Mouse (Mus musculus) G1E-ER4 (cell line): ENCODE measurements around the gene Socs5. TPM values are rescaled to one million over a fixed set of nuclear protein-coding genes. Genes with fewer than 3 reads are reported as not detected.

ENCODE experiments used
- GATA1 ChIP-seq: IDR thresholded peaks from one replicate; pipeline ENCODE4 v1.8.0; 2012; ENCODE audit warnings: low read length, inconsistent platforms
- polyA plus RNA-seq: library from polyadenylated mRNA; stranded (reverse); fragments of >175 nt; gene quantifications from 2 replicates; pipeline ENCODE4 v1.2.3, GENCODE M21; 2012

Socs5 gene
- polyA plus RNA-seq, 1 experiment: 15.4 TPM

GRCm38 (mm10) chr17:87146415-87147021, 39.0 kb downstream of the Socs5 start:
- TF ChIP-seq GATA1: no peak

- no peak for TF ChIP-seq GATA1
These were observed 42.3 kb downstream of the Socs5 start for GRCm38 (mm10) chr17:87149762-87150161.

DNA sequence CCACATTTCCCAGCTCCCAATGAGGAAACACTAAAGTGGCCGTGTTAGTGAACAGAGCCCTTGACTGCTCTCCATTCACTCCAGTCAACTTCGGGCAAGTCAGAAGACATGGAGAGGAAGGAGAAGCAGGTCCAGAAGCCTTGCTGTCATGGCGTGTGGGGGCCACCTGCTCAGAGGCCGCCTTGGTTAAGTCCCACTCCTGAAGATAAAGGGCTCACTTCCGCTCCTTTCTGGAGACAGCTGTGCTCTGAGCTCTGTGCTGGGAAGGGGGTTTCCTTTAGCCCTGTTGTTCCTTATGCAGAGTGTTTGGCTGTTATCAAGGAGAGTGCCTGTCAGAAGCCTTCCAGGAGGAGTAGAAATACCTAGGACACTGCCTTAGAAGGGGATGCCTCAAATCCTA, 45.5 kb downstream of the Socs5 start:
- no peak for TF ChIP-seq GATA1

- TF ChIP-seq GATA1: no peak
These were observed 48.2 kb downstream of the Socs5 start for GRCm38 (mm10) chr17:87155664-87156063.

DNA sequence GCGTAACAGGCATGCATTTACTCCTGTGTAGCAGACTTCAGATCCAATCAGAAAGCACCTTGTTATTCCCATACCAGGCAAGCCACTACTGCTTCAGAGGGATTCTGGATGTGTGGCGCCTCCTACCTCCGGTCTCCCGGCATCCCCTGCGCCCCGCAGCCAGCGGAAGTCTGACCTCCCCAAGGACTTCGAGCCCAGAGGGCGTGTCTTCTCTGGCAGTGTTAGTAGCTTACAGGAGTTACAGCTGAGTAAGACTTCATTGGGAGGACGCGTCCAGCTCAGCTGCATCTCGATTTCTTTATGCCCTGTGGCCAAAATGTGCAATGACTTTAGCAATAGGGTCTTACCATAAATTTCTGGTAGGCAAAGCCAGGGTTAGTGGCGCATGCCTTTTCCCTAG, 50.3 kb downstream of the Socs5 start:
- TF ChIP-seq GATA1: no peak

- TF ChIP-seq GATA1: no peak
These were observed 51.1 kb downstream of the Socs5 start for GRCm38 (mm10) chr17:87158597-87158996.

DNA sequence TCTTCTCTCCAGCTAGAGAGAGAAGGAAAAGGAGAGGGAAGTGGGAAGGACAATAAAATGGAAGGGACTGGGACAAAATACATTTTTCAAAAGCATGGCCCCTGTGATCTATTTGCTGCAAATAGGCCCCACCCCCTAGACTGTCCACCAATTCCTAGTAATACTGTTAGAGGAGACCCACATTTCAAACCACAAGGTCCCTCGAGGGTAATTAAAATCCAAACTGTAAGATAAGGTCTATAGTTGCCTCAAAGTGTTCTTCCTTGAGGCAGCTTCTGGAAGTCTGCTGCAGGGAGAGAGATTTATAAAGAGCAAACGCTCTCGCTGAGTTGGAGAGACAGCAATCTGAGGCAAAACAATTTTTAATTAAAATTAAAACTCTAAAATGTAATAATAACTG, 52.8 kb downstream of the Socs5 start:
- TF ChIP-seq GATA1: no peak

GRCm38 (mm10) chr17:87164312-87164922, 56.9 kb downstream of the Socs5 start:
- no peak for TF ChIP-seq GATA1

DNA sequence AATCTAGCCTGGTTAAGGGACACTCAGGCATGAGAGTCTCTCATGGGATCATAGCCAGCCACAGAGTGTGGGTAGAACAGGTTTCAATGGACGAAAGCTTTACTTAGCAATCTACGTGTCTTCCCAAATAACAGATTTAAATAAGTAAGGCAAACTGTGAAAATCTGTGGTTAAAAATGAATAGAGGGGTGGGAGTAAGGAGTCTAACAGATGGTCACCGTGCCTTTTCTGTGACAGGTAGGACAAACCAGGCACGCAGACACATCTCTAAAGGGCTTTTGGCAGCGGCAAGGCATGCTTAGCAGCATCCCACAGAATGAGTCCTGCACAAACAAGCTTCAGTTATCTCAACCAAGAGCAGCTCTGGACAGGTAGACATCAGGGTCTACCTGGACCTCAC, 59.9 kb downstream of the Socs5 start:
- no peak for TF ChIP-seq GATA1

- TF ChIP-seq GATA1: no peak
These were observed 61.6 kb downstream of the Socs5 start for GRCm38 (mm10) chr17:87169076-87169475.

DNA sequence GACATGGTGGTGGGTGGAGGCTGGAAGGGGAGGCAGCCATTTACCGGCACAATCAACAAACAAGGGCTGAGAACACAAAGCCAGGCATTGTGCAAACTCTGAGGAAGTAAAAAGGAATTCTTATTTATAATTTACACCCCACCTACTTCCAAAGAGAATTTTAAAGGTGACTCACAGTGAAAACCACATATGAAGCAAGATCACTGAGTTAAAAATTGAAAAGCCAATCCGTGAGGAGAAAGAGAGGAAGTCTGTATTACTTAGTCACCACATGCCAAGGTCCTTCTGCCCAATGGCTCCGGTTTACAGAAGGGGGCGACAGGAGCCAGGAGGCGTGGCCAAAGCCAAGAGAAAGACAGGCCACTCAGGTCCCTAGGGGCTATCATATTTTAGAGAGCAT, 62.9 kb downstream of the Socs5 start:
- TF ChIP-seq GATA1: no peak

- no peak for TF ChIP-seq GATA1
These were observed 64.6 kb downstream of the Socs5 start for GRCm38 (mm10) chr17:87172031-87172430.

GRCm38 (mm10) chr17:87173966-87174365, 66.5 kb downstream of the Socs5 start:
- no peak for TF ChIP-seq GATA1

GRCm38 (mm10) chr17:87174651-87175331, 67.3 kb downstream of the Socs5 start:
- no peak for TF ChIP-seq GATA1

GRCm38 (mm10) chr17:87176066-87177012, 68.9 kb downstream of the Socs5 start:
- no peak for TF ChIP-seq GATA1
